Mouse (Mus musculus) MEL (cell line): ENCODE measurements around the gene Iapp. TPM values are rescaled to one million over a fixed set of nuclear protein-coding genes. Genes with fewer than 3 reads are reported as not detected.

Source experiments
- DNase-seq: peaks from one replicate; pipeline ENCODE4 v3.0.0; 2011; ENCODE audit warnings: low read depth, low spot score
- H3K27ac ChIP-seq: 2 replicates; pipeline ENCODE4 v1.5.1; 2012; ENCODE audit warnings: low read depth, mild to moderate bottlenecking, control low read depth, low read length, moderate library complexity; ENCODE audit not compliant: control insufficient read depth
- H3K27me3 ChIP-seq, 2 experiments: fragments of 150-350 bp in 1 of 2; sonication (generic) in 1 of 2; 2 replicates each; pipeline ENCODE4 v1.6.1; 2012; ENCODE audit warnings: low read length in 2 of 2, mild to moderate bottlenecking in 2 of 2, improper control_type of control experiment in 1 of 2, moderate library complexity in 1 of 2; ENCODE audit not compliant: insufficient read depth in 2 of 2, control insufficient read depth in 1 of 2
- H3K36me3 ChIP-seq, 2 experiments: 2 replicates each; pipeline ENCODE4 v1.6.1; 2012 to 2014; ENCODE audit warnings: low read length in 2 of 2, improper control_type of control experiment in 1 of 2, inconsistent platforms in 1 of 2, mild to moderate bottlenecking in 1 of 2; ENCODE audit not compliant: insufficient read depth in 2 of 2, control insufficient read depth in 1 of 2
- H3K4me1 ChIP-seq, 2 experiments: fragments of 150-350 bp in 1 of 2; sonication (generic) in 1 of 2; 2 replicates each; pipeline ENCODE4 v1.6.1; 2012; ENCODE audit warnings: low read length in 2 of 2, improper control_type of control experiment in 1 of 2, mild to moderate bottlenecking in 1 of 2; ENCODE audit not compliant: insufficient read depth in 2 of 2, control insufficient read depth in 1 of 2
- H3K4me3 ChIP-seq, 2 experiments: fragments of 150-350 bp in 1 of 2; sonication (generic) in 1 of 2; 2 replicates each; pipeline ENCODE4 v1.5.1; 2012; ENCODE audit warnings: low read depth in 2 of 2, low read length in 2 of 2, mild to moderate bottlenecking in 2 of 2, moderate library complexity in 2 of 2, control low read depth in 1 of 2, improper control_type of control experiment in 1 of 2; ENCODE audit not compliant: control insufficient read depth in 1 of 2, insufficient read depth in 1 of 2
- H3K79me2 ChIP-seq: 2 replicates; pipeline ENCODE4 v1.6.1; 2012; ENCODE audit warnings: mild to moderate bottlenecking, low read length, moderate library complexity; ENCODE audit not compliant: control insufficient read depth, poor library complexity, insufficient read depth
- H3K9ac ChIP-seq: 2 replicates; pipeline ENCODE4 v1.6.1; 2012; ENCODE audit warnings: low read depth, mild to moderate bottlenecking, control low read depth, low read length, moderate library complexity; ENCODE audit not compliant: control insufficient read depth, poor library complexity, severe bottlenecking
- H3K9me3 ChIP-seq: fragments of 150-350 bp; sonication (generic); replicated peaks from 2 replicates; pipeline ENCODE4 v1.6.1; 2012; ENCODE audit warnings: mild to moderate bottlenecking, low read length, improper control_type of control experiment, moderate library complexity; ENCODE audit not compliant: insufficient read depth
- BHLHE40 ChIP-seq: IDR thresholded peaks from 2 replicates; pipeline ENCODE4 v1.6.1; 2012; ENCODE audit warnings: low read depth, mild to moderate bottlenecking, inconsistent platforms, low read length, improper control_type of control experiment, borderline replicate concordance
- CHD1 ChIP-seq: IDR thresholded peaks from 2 replicates; pipeline ENCODE4 v1.6.1; 2012; ENCODE audit warnings: low read depth, mild to moderate bottlenecking, inconsistent platforms, low read length, improper control_type of control experiment
- E2F4 ChIP-seq: IDR thresholded peaks from 2 replicates; pipeline ENCODE4 v1.6.1; 2011; ENCODE audit warnings: low read depth, low read length, improper control_type of control experiment, borderline replicate concordance
- EP300 ChIP-seq, 2 experiments: IDR thresholded peaks; 2 replicates each; pipeline ENCODE4 v1.6.1; 2011; ENCODE audit warnings: improper control_type of control experiment in 2 of 2, low read length in 2 of 2, low read depth in 1 of 2, mild to moderate bottlenecking in 1 of 2
- GABPA ChIP-seq: IDR thresholded peaks from 2 replicates; pipeline ENCODE4 v1.6.1; 2012; ENCODE audit warnings: low read depth, mild to moderate bottlenecking, inconsistent platforms, low read length, improper control_type of control experiment, moderate library complexity
- JUND ChIP-seq: IDR thresholded peaks from 2 replicates; pipeline ENCODE4 v1.6.1; 2011; ENCODE audit warnings: low read depth, mild to moderate bottlenecking, improper control_type of control experiment, low read length
- KAT2A ChIP-seq: conservative IDR thresholded peaks from 2 replicates; pipeline ENCODE4 v1.6.1; 2012; ENCODE audit warnings: low read depth, low read length, improper control_type of control experiment, inconsistent platforms
- MAFK ChIP-seq: IDR thresholded peaks from 2 replicates; pipeline ENCODE4 v1.6.1; 2011; ENCODE audit warnings: low read depth, mild to moderate bottlenecking, low read length, improper control_type of control experiment, borderline replicate concordance
- MAX ChIP-seq: IDR thresholded peaks from 2 replicates; pipeline ENCODE4 v1.6.1; 2011; ENCODE audit warnings: low read length, improper control_type of control experiment
- MYB ChIP-seq: IDR thresholded peaks from 2 replicates; pipeline ENCODE4 v1.6.1; 2011; ENCODE audit warnings: mild to moderate bottlenecking, low read depth, low read length, improper control_type of control experiment
- MYC ChIP-seq: IDR thresholded peaks from 2 replicates; pipeline ENCODE4 v1.6.1; 2011; ENCODE audit warnings: low read depth, mild to moderate bottlenecking, low read length, improper control_type of control experiment, moderate library complexity
- POLR2A ChIP-seq, 2 experiments: IDR thresholded peaks; 2 replicates each; pipeline ENCODE4 v1.6.1; 2011 to 2012; ENCODE audit warnings: low read length in 2 of 2, mild to moderate bottlenecking in 2 of 2, control low read depth in 1 of 2, improper control_type of control experiment in 1 of 2, low read depth in 1 of 2, moderate library complexity in 1 of 2; ENCODE audit not compliant: control insufficient read depth in 1 of 2, insufficient read depth in 1 of 2, poor library complexity in 1 of 2
- POLR2AphosphoS5 ChIP-seq: IDR thresholded peaks from 2 replicates; pipeline ENCODE4 v1.6.1; 2012; ENCODE audit warnings: low read depth, borderline replicate concordance, mild to moderate bottlenecking, inconsistent platforms, low read length, moderate library complexity, mixed read lengths
- RAD21 ChIP-seq: IDR thresholded peaks from 2 replicates; pipeline ENCODE4 v1.6.1; 2011; ENCODE audit warnings: mild to moderate bottlenecking, low read depth, low read length, improper control_type of control experiment
- RCOR1 ChIP-seq: IDR thresholded peaks from 2 replicates; pipeline ENCODE4 v1.6.1; 2012; ENCODE audit warnings: low read depth, mild to moderate bottlenecking, inconsistent platforms, low read length, improper control_type of control experiment
- SIN3A ChIP-seq: IDR thresholded peaks from 2 replicates; pipeline ENCODE4 v1.6.1; 2012; ENCODE audit warnings: low read length, improper control_type of control experiment, inconsistent platforms
- SMC3 ChIP-seq: IDR thresholded peaks from 2 replicates; pipeline ENCODE4 v1.6.1; 2011; ENCODE audit warnings: low read depth, low read length, improper control_type of control experiment
- TBP ChIP-seq: IDR thresholded peaks from 2 replicates; pipeline ENCODE4 v1.8.0; 2011; ENCODE audit warnings: low read depth, low read length, improper control_type of control experiment
- USF1 ChIP-seq: IDR thresholded peaks from 2 replicates; pipeline ENCODE4 v1.6.1; 2014; ENCODE audit warnings: low read depth, mild to moderate bottlenecking, inconsistent platforms, low read length, improper control_type of control experiment, moderate library complexity
- USF2 ChIP-seq, 2 experiments: IDR thresholded peaks; 2 replicates each; pipeline ENCODE4 v1.6.1; 2011 to 2012; ENCODE audit warnings: improper control_type of control experiment in 2 of 2, low read length in 2 of 2, borderline replicate concordance in 1 of 2, inconsistent platforms in 1 of 2, low read depth in 1 of 2, mild to moderate bottlenecking in 1 of 2; ENCODE audit not compliant: insufficient read depth in 1 of 2
- ZKSCAN1 ChIP-seq: IDR thresholded peaks from 2 replicates; pipeline ENCODE4 v1.6.1; 2012; ENCODE audit warnings: low read depth, mild to moderate bottlenecking, inconsistent platforms, low read length, improper control_type of control experiment, moderate library complexity
- ZMIZ1 ChIP-seq: IDR thresholded peaks from 2 replicates; pipeline ENCODE4 v1.6.1; 2012; ENCODE audit warnings: low read depth, mild to moderate bottlenecking, inconsistent platforms, low read length, improper control_type of control experiment, moderate library complexity
- ZNF384 ChIP-seq: IDR thresholded peaks from 2 replicates; pipeline ENCODE4 v1.6.1; 2012; ENCODE audit warnings: low read depth, mild to moderate bottlenecking, inconsistent platforms, low read length, improper control_type of control experiment
- polyA plus RNA-seq, 2 experiments: library from polyadenylated mRNA; stranded (reverse) in 1 of 2; unstranded in 1 of 2; fragments of >175 nt in 1 of 2; fragments of >200 nt in 1 of 2; gene quantifications; 2 replicates each; pipeline versions ENCODE4 v1.2.1 to v1.2.4; 2012; ENCODE audit warnings: low replicate concordance in 2 of 2, low read depth in 1 of 2; ENCODE audit not compliant: insufficient read length in 2 of 2, insufficient read depth in 1 of 2, missing spikeins in 1 of 2
- total RNA-seq: library from RNA; depleted of rRNA; stranded (reverse); fragments of 300-350 nt; gene quantifications from 2 replicates; pipeline ENCODE4 v1.2.3, GENCODE M21; 2012

Gene Iapp
- total and polyA plus RNA-seq, 3 experiments: not detected

DNA sequence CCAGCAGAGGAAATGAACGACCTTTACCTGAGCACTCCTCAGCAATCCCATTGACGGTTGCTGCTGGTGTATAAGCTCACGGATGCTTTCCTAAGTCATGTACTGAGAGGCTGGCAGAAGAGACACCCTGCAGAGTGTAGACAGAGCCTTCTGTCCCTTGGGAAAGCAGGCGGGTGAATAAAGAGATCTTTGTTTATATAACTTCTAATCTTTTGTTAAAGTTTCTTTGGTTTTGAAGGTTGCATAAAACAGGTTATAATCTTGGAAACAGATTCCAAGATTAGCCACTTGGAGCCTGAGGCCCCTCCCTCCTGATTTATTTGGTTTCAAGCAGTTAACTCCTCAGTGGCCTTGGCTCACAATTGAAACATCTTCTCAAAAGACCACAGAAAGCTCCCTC is 24.7 kb downstream of the Iapp start, which contains the start of gene Slco1a5:
Gene Slco1a5, minus strand, starts transcription at position 101 of the 400 bp plus-strand sequence.
- no peak for DNase-seq
- Histone ChIP-seq H3K79me2 (no peaks in the 10 kb centered on the region), H3K27me3 (no peaks in the 10 kb centered on the region), H3K4me3 (no peak within 1 kb of the TSS), H3K9ac (no peak within 1 kb of the TSS), H3K4me1 (peaks cover 8 to 12% of the 10 kb centered on the region in 2 experiments), H3K27ac (no peak within 1 kb of the TSS), H3K36me3 (no peaks in the 10 kb centered on the region), H3K9me3 (no peaks in the 10 kb centered on the region)
- TF ChIP-seq TBP (no peak), GABPA (no peak), MYB (no peak), SIN3A (no peak), RCOR1 (no peak), RAD21 (no peak), KAT2A (no peak), EP300 (IDR thresholded peaks at IDR 0.05; ENCODE audit: low read depth in 1 of 2, low read length in 2 of 2) (no peak), ZMIZ1 (no peak)

DNA sequence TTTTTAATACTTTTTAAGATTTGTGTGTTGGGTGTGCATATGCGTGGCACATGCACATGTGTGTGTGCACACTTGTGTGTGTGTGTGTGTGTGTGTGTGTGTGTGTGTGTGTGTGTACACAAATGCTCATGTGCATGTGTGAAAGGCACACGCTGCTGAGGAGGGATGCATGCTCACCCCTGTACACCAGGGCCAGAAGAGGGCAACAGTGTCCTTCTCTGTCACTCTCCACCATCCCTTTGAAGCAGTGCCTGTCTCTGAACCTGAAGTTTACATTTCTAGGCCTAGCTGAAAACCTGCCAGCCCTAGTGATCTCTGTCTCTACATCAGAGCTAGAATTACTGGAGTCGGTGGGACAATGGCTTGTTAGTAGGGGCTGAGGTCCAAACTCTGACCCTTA is 28.4 kb downstream of the Iapp start:
- TF ChIP-seq USF1: no peak
- no peak for TF ChIP-seq SMC3
- no peak for TF ChIP-seq MAX
- TF ChIP-seq RCOR1: no peak
- no peak for TF ChIP-seq JUND
- no peak for TF ChIP-seq CHD1
- TF ChIP-seq USF2 (IDR thresholded peaks at IDR 0.05; ENCODE audit: borderline replicate concordance in 1 of 2, insufficient read depth in 1 of 2, low read depth in 1 of 2, low read length in 2 of 2): no peak
- no peak for TF ChIP-seq BHLHE40
- TF ChIP-seq E2F4: no peak
- TF ChIP-seq POLR2AphosphoS5: no peak
- no peak for TF ChIP-seq ZKSCAN1
- no peak for TF ChIP-seq MAFK
- TF ChIP-seq POLR2A (IDR thresholded peaks at IDR 0.05; ENCODE audit: control insufficient read depth in 1 of 2, insufficient read depth in 1 of 2, low read depth in 1 of 2, low read length in 2 of 2, poor library complexity in 1 of 2): no peak
- no peak for TF ChIP-seq SIN3A
- TF ChIP-seq EP300 (IDR thresholded peaks at IDR 0.05; ENCODE audit: low read depth in 1 of 2, low read length in 2 of 2): no peak
- TF ChIP-seq MYC: no peak
- TF ChIP-seq KAT2A: no peak
- TF ChIP-seq GABPA: no peak
- TF ChIP-seq ZNF384: no peak
- no peak overlapping the region for H3K9ac ChIP-seq
- H3K4me3 ChIP-seq: no peak overlapping the region
- no peaks in the 10 kb centered on the region for H3K27me3 ChIP-seq
- peaks cover 0 to 7% of the 10 kb centered on the region in 2 experiments; a peak in 2 of 4 replicates for H3K36me3 ChIP-seq
- no peak for DNase-seq
- H3K4me1 ChIP-seq: peaks cover 22 to 23% of the 10 kb centered on the region in 2 experiments
- no peaks in the 10 kb centered on the region for H3K79me2 ChIP-seq
- H3K27ac ChIP-seq: no peak overlapping the region
- no peaks in the 10 kb centered on the region for H3K9me3 ChIP-seq
